Mouse (Mus musculus) neural tube, embryonic 11.5 days (tissue): ENCODE results near the gene Cd209a. TPM values are rescaled to one million over a fixed set of nuclear protein-coding genes. Genes with fewer than 3 reads are reported as not detected.

Experiments used
- ATAC-seq: fragments of 200-750 bp; cut with Nextera tagmentation; 2 replicates; pipeline ENCODE4 v1.8.0; 2017; ENCODE audit warnings: moderate number of reproducible peaks, mild to moderate bottlenecking, moderate TSS enrichment, moderate library complexity; ENCODE audit not compliant: insufficient read depth, low FRiP score, low TSS enrichment
- DNase-seq: peaks from one replicate; pipeline ENCODE4 v3.0.0-alpha.2; 2015; ENCODE audit warnings: low spot score
- H3K27ac ChIP-seq: fragments of 300-500 bp; sonication (generic); 2 replicates; pipeline ENCODE4 v1.5.1; 2014; ENCODE audit warnings: low read depth, mild to moderate bottlenecking, low read length
- H3K27me3 ChIP-seq: fragments of 300-500 bp; sonication (generic); 2 replicates; pipeline ENCODE4 v1.6.1; 2014; ENCODE audit warnings: mild to moderate bottlenecking, low read length, mixed read lengths; ENCODE audit not compliant: control insufficient read depth, insufficient read depth
- H3K36me3 ChIP-seq: fragments of 300-500 bp; sonication (generic); 2 replicates; pipeline ENCODE4 v1.6.1; 2014; ENCODE audit warnings: mild to moderate bottlenecking, low read length, moderate library complexity, mixed read lengths; ENCODE audit not compliant: control insufficient read depth, insufficient read depth
- H3K4me1 ChIP-seq: fragments of 300-500 bp; sonication (generic); 2 replicates; pipeline ENCODE4 v1.6.1; 2014; ENCODE audit warnings: low read length, mixed read lengths; ENCODE audit not compliant: control insufficient read depth, insufficient read depth
- H3K4me2 ChIP-seq: fragments of 300-500 bp; sonication (generic); 2 replicates; pipeline ENCODE4 v1.6.1; 2014; ENCODE audit warnings: low read depth, mild to moderate bottlenecking, moderate library complexity
- H3K4me3 ChIP-seq: fragments of 300-500 bp; sonication (generic); 2 replicates; pipeline ENCODE4 v1.5.1; 2014; ENCODE audit warnings: low read depth, low read length
- H3K9ac ChIP-seq: fragments of 300-500 bp; sonication (generic); 2 replicates; pipeline ENCODE4 v1.6.1; 2014; ENCODE audit warnings: mild to moderate bottlenecking, low read length
- H3K9me3 ChIP-seq: fragments of 300-500 bp; sonication (generic); 2 replicates; pipeline ENCODE4 v1.6.1; 2016; ENCODE audit warnings: low read length; ENCODE audit not compliant: control insufficient read depth
- whole genome bisulfite sequencing: fragments of 180-500 bp; shearing (Covaris S2); extraction: QIAGEN DNeasy Blood & Tissue Kit; methylation state at CpG from one replicate; pipeline ENCODE4 v1.1.7; 2014; 5-methylcytosine and 5-hydroxymethylcytosine counted together
- microRNA-seq: library from miRNA; unstranded; fragments of <30 nt; microRNA quantifications from one replicate; pipeline ENCODE4, GENCODE M21; 2016
- polyA plus RNA-seq: library from polyadenylated mRNA; unstranded; fragments of >200 nt; fragmentation: Nextera tagmentation; extraction: Ambion mirVana; gene quantifications from 2 replicates; pipeline ENCODE4 v1.2.1, GENCODE M21; 2014

Gene Cd209a
- polyA plus RNA-seq, 1 experiment from 2014 or later: not detected

GRCm38 (mm10) chr8:3717321-3717954 is 31.3 kb downstream of the Cd209a start:
- ATAC-seq (no peak), DNase-seq (no peak)
- Histone ChIP-seq H3K36me3 (no peaks in the 10 kb centered on the region), H3K27ac (no peak overlapping the region), H3K9ac (no peak overlapping the region), H3K27me3 (no peaks in the 10 kb centered on the region), H3K4me1 (no peaks in the 10 kb centered on the region), H3K9me3 (no peaks in the 10 kb centered on the region), H3K4me2 (no peak overlapping the region), H3K4me3 (no peak overlapping the region)
- 88% methylated on average over 12 of the region's 12 CpGs for WGBS

GRCm38 (mm10) chr8:3711646-3712045 is 37.1 kb downstream of the Cd209a start:
- Histone ChIP-seq H3K9ac (no peak overlapping the region), H3K9me3 (no peaks in the 10 kb centered on the region), H3K4me2 (no peak overlapping the region), H3K4me1 (no peaks in the 10 kb centered on the region), H3K36me3 (no peaks in the 10 kb centered on the region), H3K4me3 (no peak overlapping the region), H3K27ac (no peak overlapping the region), H3K27me3 (no peaks in the 10 kb centered on the region)
- ATAC-seq (no peak), DNase-seq (no peak)
- WGBS: 64% methylated on average over 2 of the region's 2 CpGs

- ATAC-seq (no peak), DNase-seq (no peak)
- H3K9me3 ChIP-seq: no peaks in the 10 kb centered on the region
- H3K27ac ChIP-seq: no peak overlapping the region
- no peak overlapping the region for H3K4me3 ChIP-seq
- no peaks in the 10 kb centered on the region for H3K36me3 ChIP-seq
- no peaks in the 10 kb centered on the region for H3K4me1 ChIP-seq
- no peaks in the 10 kb centered on the region for H3K27me3 ChIP-seq
- H3K4me2 ChIP-seq: no peak overlapping the region
- 81% methylated on average over 3 of the region's 3 CpGs for WGBS
- no peak overlapping the region for H3K9ac ChIP-seq
Observed at GRCm38 (mm10) chr8:3710312-3710711, 38.5 kb downstream of the Cd209a start.

GRCm38 (mm10) chr8:3707611-3708010 is 41.2 kb downstream of the Cd209a start:
- ATAC-seq (no peak), DNase-seq (no peak)
- Histone ChIP-seq H3K27me3 (no peaks in the 10 kb centered on the region), H3K9me3 (no peaks in the 10 kb centered on the region), H3K9ac (no peak overlapping the region), H3K4me2 (no peak overlapping the region), H3K27ac (no peak overlapping the region), H3K36me3 (no peaks in the 10 kb centered on the region), H3K4me1 (no peaks in the 10 kb centered on the region), H3K4me3 (no peak overlapping the region)
- WGBS: 69% methylated on average over 7 of the region's 7 CpGs

GRCm38 (mm10) chr8:3705711-3706110 is 43.1 kb downstream of the Cd209a start:
- Histone ChIP-seq H3K4me2 (no peak overlapping the region), H3K9me3 (no peaks in the 10 kb centered on the region), H3K9ac (no peak overlapping the region), H3K4me3 (no peak overlapping the region), H3K27me3 (no peaks in the 10 kb centered on the region), H3K4me1 (no peaks in the 10 kb centered on the region), H3K36me3 (no peaks in the 10 kb centered on the region), H3K27ac (no peak overlapping the region)
- DNase-seq: no peak
- no peak for ATAC-seq
- 72% methylated on average over 4 of the region's 4 CpGs for WGBS

GRCm38 (mm10) chr8:3701491-3701890 is 47.3 kb downstream of the Cd209a start:
- ATAC-seq: no peak
- no peaks in the 10 kb centered on the region for H3K9me3 ChIP-seq
- H3K9ac ChIP-seq: no peak overlapping the region
- H3K4me1 ChIP-seq: no peaks in the 10 kb centered on the region
- 96% methylated on average over 1 of the region's 1 CpGs for WGBS
- H3K4me3 ChIP-seq: no peak overlapping the region
- no peak for DNase-seq
- no peaks in the 10 kb centered on the region for H3K36me3 ChIP-seq
- H3K27ac ChIP-seq: no peak overlapping the region
- no peaks in the 10 kb centered on the region for H3K27me3 ChIP-seq
- no peak overlapping the region for H3K4me2 ChIP-seq

GRCm38 (mm10) chr8:3694121-3694520 is 54.7 kb downstream of the Cd209a start, which contains the start of gene Fcer2a:
Fcer2a (minus strand) TSS chr8:3694175.
- Histone ChIP-seq H3K27me3 (no peaks in the 10 kb centered on the region), H3K27ac (no peak within 1 kb of the TSS), H3K4me3 (no peak within 1 kb of the TSS), H3K4me1 (no peaks in the 10 kb centered on the region), H3K4me2 (no peak within 1 kb of the TSS), H3K9me3 (no peaks in the 10 kb centered on the region), H3K36me3 (no peaks in the 10 kb centered on the region), H3K9ac (no peak within 1 kb of the TSS)
- DNase-seq (no peak), ATAC-seq (no peak)
- WGBS: 81% methylated on average over 3 of the region's 3 CpGs

Small RNAs within 50 kb of the gene (microRNA-seq; reads per million reads assigned to microRNA genes)
- gene Gm24934: not detected

Other genes starting within 250 kb of the Cd209a start
- gene Mcoln1, start 248.5 kb downstream of the Cd209a start, polyA plus RNA-seq: 50.3 and 56.0 TPM in 2 replicates
- 17.9 and 20.7 TPM in 2 replicates for gene Pnpla6, start 233.6 kb downstream of the Cd209a start, polyA plus RNA-seq
- 4.8 and 5.6 TPM in 2 replicates for gene C330021F23Rik, start 181.0 kb downstream of the Cd209a start, polyA plus RNA-seq
- 13.7 and 14.5 TPM in 2 replicates for gene Camsap3, start 161.7 kb downstream of the Cd209a start, polyA plus RNA-seq
- gene Xab2, start 127.7 kb downstream of the Cd209a start, polyA plus RNA-seq: 61.6 and 68.3 TPM in 2 replicates
- gene Pet100, start 127.4 kb downstream of the Cd209a start, polyA plus RNA-seq: 91.7 and 99.2 TPM in 2 replicates
- gene Pcp2, start 123.4 kb downstream of the Cd209a start, polyA plus RNA-seq: not detected in 2 replicates
- 17.3 and 25.2 TPM in 2 replicates for gene Stxbp2, start 118.0 kb downstream of the Cd209a start, polyA plus RNA-seq
- gene Retn, start 93.2 kb downstream of the Cd209a start, polyA plus RNA-seq: not detected in 2 replicates
- not detected in 2 replicates for gene Mcemp1, start 83.2 kb downstream of the Cd209a start, polyA plus RNA-seq
- 7.9 and 11.3 TPM in 2 replicates for gene Fcor, start 76.6 kb downstream of the Cd209a start, polyA plus RNA-seq
- gene Trappc5, start 72.7 kb downstream of the Cd209a start, polyA plus RNA-seq: 37.0 and 43.6 TPM in 2 replicates
- gene Fcer2a, start 54.8 kb downstream of the Cd209a start, polyA plus RNA-seq: 0.11 and 0.24 TPM in 2 replicates
- 0.26 TPM in 1 of 2 replicates, not detected in the other for gene Clec4g, start 28.3 kb downstream of the Cd209a start, polyA plus RNA-seq
- not detected in 2 replicates for gene Cd209e, start 105.3 kb upstream of the Cd209a start, polyA plus RNA-seq
- gene Cd209d, start 129.6 kb upstream of the Cd209a start, polyA plus RNA-seq: not detected in 2 replicates
- gene Cd209b, start 177.9 kb upstream of the Cd209a start, polyA plus RNA-seq: not detected in 2 replicates
- 0.53 and 0.76 TPM in 2 replicates for gene Cd209c, start 205.8 kb upstream of the Cd209a start, polyA plus RNA-seq